Comparison of ENCODE assay signal across 20 mouse cellular contexts in genomic region chr2:6260661-6261060, GRCm38 (mm10). TPM values are rescaled to one million over a fixed set of nuclear protein-coding genes. Genes with fewer than 3 reads are reported as not detected.
DNase-seq lines count a peak whose midpoint lies in the region; ATAC-seq lines count a peak whose summit lies in the region.
"Had no signal": no experiment of that assay in that cellular context is flagged by ENCODE, and none has a peak within 500 bp of the region (broad histone marks: within the 10 kb centered on the region; RNA-seq: fewer than 3 reads in every experiment).

No protein-coding gene starts in this region.

- H3K9ac ChIP-seq in forebrain, embryonic 11.5 days (ENCODE audit: low read length), result no peak overlapping the region
- no peak overlapping the region for H3K9ac ChIP-seq in forebrain, embryonic 16.5 days (replicated peaks; ENCODE audit: low read depth, low read length)
- H3K9ac ChIP-seq in hindbrain, embryonic 16.5 days (ENCODE audit: low read depth, low read length), result no peak overlapping the region
- no peak overlapping the region for H3K9ac ChIP-seq in forebrain, embryonic 15.5 days (replicated peaks)
- H3K9ac ChIP-seq in midbrain, embryonic 13.5 days (replicated peaks), result no peak overlapping the region
- H3K9ac ChIP-seq: hindbrain, embryonic 15.5 days; stomach, embryonic 15.5 days had no signal

- DNase-seq in forebrain, embryonic 11.5 days (ENCODE audit: low spot score), result no peak
- DNase-seq in hindbrain, embryonic 10.5 days (ENCODE audit: low spot score), result no peak
- no peak for DNase-seq in lung, postnatal 10 days
- no peak for DNase-seq in T-cell, adult 2 months (ENCODE audit: low spot score)
- DNase-seq: cerebellum, postnatal 14 days; liver; thymus, adult 18-20 months had no signal

- peaks cover 2% of the 10 kb centered on the region; the same call in 1 of the 2 replicates for H3K4me1 ChIP-seq in forebrain, embryonic 11.5 days (replicated peaks; ENCODE audit: control insufficient read depth, insufficient read depth, low read length)
- peaks cover 18% of the 10 kb centered on the region for H3K4me1 ChIP-seq in forebrain, embryonic 16.5 days (replicated peaks; ENCODE audit: control insufficient read depth, insufficient read depth, low read length)
- peaks cover 22% of the 10 kb centered on the region for H3K4me1 ChIP-seq in hindbrain, embryonic 10.5 days (replicated peaks)
- peaks cover 8% of the 10 kb centered on the region for H3K4me1 ChIP-seq in hindbrain, embryonic 16.5 days (ENCODE audit: control insufficient read depth, insufficient read depth, low read depth, low read length)
- H3K4me1 ChIP-seq in forebrain, embryonic 15.5 days, result peaks cover 19% of the 10 kb centered on the region
- H3K4me1 ChIP-seq in midbrain, embryonic 13.5 days (replicated peaks), result peaks cover 16% of the 10 kb centered on the region

- 0 out of 2 replicates have a peak, but pooled peaks have one; percentile 37 for ATAC-seq in forebrain, embryonic 11.5 days (replicated peaks; ENCODE audit: low FRiP score)
- no peak for ATAC-seq in forebrain, embryonic 16.5 days
- ATAC-seq in hindbrain, embryonic 16.5 days, result no peak
- ATAC-seq in forebrain, embryonic 15.5 days (replicated peaks), result no peak
- peak; percentile 47; the same call in 1 of the 2 replicates for ATAC-seq in midbrain, embryonic 13.5 days
- ATAC-seq: activated CD4-positive, CD25-positive, alpha-beta regulatory T cell, adult 4 months; CD4-positive, CD25-positive, alpha-beta regulatory T cell, adult 4 months; intestine, postnatal 0 days; lung, postnatal 0 days; Patski had no signal

- H3K27ac ChIP-seq in forebrain, embryonic 11.5 days (ENCODE audit: low read depth, low read length), result no peak overlapping the region
- no peak overlapping the region; the same call in 1 of the 2 replicates for H3K27ac ChIP-seq in forebrain, embryonic 16.5 days (ENCODE audit: low read length)
- H3K27ac ChIP-seq in hindbrain, embryonic 10.5 days, result peak overlapping the region; percentile 82
- no peak overlapping the region for H3K27ac ChIP-seq in hindbrain, embryonic 16.5 days (ENCODE audit: low read depth, low read length)
- H3K27ac ChIP-seq in forebrain, embryonic 15.5 days (replicated peaks), result peak overlapping the region; percentile 78
- H3K27ac ChIP-seq in midbrain, embryonic 13.5 days, result peak overlapping the region; percentile 80
- H3K27ac ChIP-seq: kidney, postnatal 0 days; stomach, embryonic 15.5 days had no signal

- H3K36me3 ChIP-seq in forebrain, embryonic 11.5 days (ENCODE audit: control insufficient read depth, insufficient read depth, low read length), result no peaks in the 10 kb centered on the region
- H3K36me3 ChIP-seq in forebrain, embryonic 16.5 days (ENCODE audit: control insufficient read depth, insufficient read depth), result no peaks in the 10 kb centered on the region
- H3K36me3 ChIP-seq in hindbrain, embryonic 10.5 days, result no peaks in the 10 kb centered on the region
- no peaks in the 10 kb centered on the region for H3K36me3 ChIP-seq in hindbrain, embryonic 16.5 days (ENCODE audit: control insufficient read depth, insufficient read depth, low read length)
- no peaks in the 10 kb centered on the region for H3K36me3 ChIP-seq in forebrain, embryonic 15.5 days
- H3K36me3 ChIP-seq in midbrain, embryonic 13.5 days, result no peaks in the 10 kb centered on the region
- H3K36me3 ChIP-seq: heart, embryonic 10.5 days; hindbrain, embryonic 15.5 days; stomach, embryonic 15.5 days had no signal

- peaks cover 6% of the 10 kb centered on the region for H3K9me3 ChIP-seq in forebrain, embryonic 11.5 days (ENCODE audit: control insufficient read depth, low read length)
- peaks cover 5% of the 10 kb centered on the region for H3K9me3 ChIP-seq in forebrain, embryonic 16.5 days (ENCODE audit: control insufficient read depth, low read length)
- H3K9me3 ChIP-seq in hindbrain, embryonic 10.5 days, result peaks cover 10% of the 10 kb centered on the region
- H3K9me3 ChIP-seq in hindbrain, embryonic 16.5 days (ENCODE audit: control insufficient read depth, low read length), result no peaks in the 10 kb centered on the region
- peaks cover 4% of the 10 kb centered on the region; the same call in 1 of the 2 replicates for H3K9me3 ChIP-seq in forebrain, embryonic 15.5 days
- peaks cover 6% of the 10 kb centered on the region; the same call in 1 of the 2 replicates for H3K9me3 ChIP-seq in midbrain, embryonic 13.5 days
- H3K9me3 ChIP-seq: heart, embryonic 10.5 days; hindbrain, embryonic 15.5 days; stomach, embryonic 15.5 days had no signal

- no peak overlapping the region for H3K4me2 ChIP-seq in forebrain, embryonic 11.5 days (ENCODE audit: low read depth, low read length, severe bottlenecking)
- no peak overlapping the region for H3K4me2 ChIP-seq in forebrain, embryonic 16.5 days (ENCODE audit: low read length)
- H3K4me2 ChIP-seq in hindbrain, embryonic 16.5 days (ENCODE audit: low read length), result no peak overlapping the region
- H3K4me2 ChIP-seq in forebrain, embryonic 15.5 days (replicated peaks), result no peak overlapping the region
- no peak overlapping the region for H3K4me2 ChIP-seq in midbrain, embryonic 13.5 days (replicated peaks)
- H3K4me2 ChIP-seq: stomach, embryonic 15.5 days had no signal

- WGBS in forebrain, embryonic 11.5 days, result 60% methylated on average over 4 of the region's 4 CpGs
- 44% methylated on average over 4 of the region's 4 CpGs for WGBS in forebrain, embryonic 16.5 days
- WGBS in hindbrain, embryonic 10.5 days, result 59% methylated on average over 4 of the region's 4 CpGs
- WGBS in hindbrain, embryonic 16.5 days, result 46% methylated on average over 4 of the region's 4 CpGs
- WGBS in forebrain, embryonic 15.5 days, result 38% methylated on average over 4 of the region's 4 CpGs
- 40% methylated on average over 4 of the region's 4 CpGs for WGBS in midbrain, embryonic 13.5 days

- peaks cover 72% of the 10 kb centered on the region for H3K27me3 ChIP-seq in forebrain, embryonic 11.5 days (ENCODE audit: control insufficient read depth, insufficient read depth, low read length)
- H3K27me3 ChIP-seq in forebrain, embryonic 16.5 days (replicated peaks; ENCODE audit: control insufficient read depth, insufficient read depth, low read length), result peaks cover 10% of the 10 kb centered on the region; the same call in 1 of the 2 replicates
- H3K27me3 ChIP-seq in hindbrain, embryonic 10.5 days (ENCODE audit: insufficient read depth, poor library complexity, severe bottlenecking), result peaks cover 40% of the 10 kb centered on the region
- no peaks in the 10 kb centered on the region for H3K27me3 ChIP-seq in hindbrain, embryonic 16.5 days (replicated peaks; ENCODE audit: control insufficient read depth, insufficient read depth, low read length)
- H3K27me3 ChIP-seq in forebrain, embryonic 15.5 days, result peaks cover 9% of the 10 kb centered on the region
- H3K27me3 ChIP-seq in midbrain, embryonic 13.5 days, result peaks cover 28% of the 10 kb centered on the region
- H3K27me3 ChIP-seq: Patski; stomach, embryonic 15.5 days had no signal

- H3K4me3 ChIP-seq in forebrain, embryonic 11.5 days (ENCODE audit: low read depth, low read length), result no peak overlapping the region
- H3K4me3 ChIP-seq in forebrain, embryonic 16.5 days (replicated peaks; ENCODE audit: low read length), result no peak overlapping the region
- H3K4me3 ChIP-seq in hindbrain, embryonic 10.5 days, result no peak overlapping the region
- H3K4me3 ChIP-seq in hindbrain, embryonic 16.5 days (ENCODE audit: low read length), result no peak overlapping the region
- H3K4me3 ChIP-seq in forebrain, embryonic 15.5 days, result no peak overlapping the region
- H3K4me3 ChIP-seq in midbrain, embryonic 13.5 days (replicated peaks), result no peak overlapping the region
- H3K4me3 ChIP-seq: heart, embryonic 10.5 days; hindbrain, embryonic 15.5 days; stomach, embryonic 15.5 days had no signal

RNA-seq across cellular contexts. Expression of gene Echdc3, which starts 47.8 kb away (rescaled TPM):
- 2.3 and 2.9 TPM in 2 replicates for polyA plus RNA-seq in forebrain, embryonic 11.5 days (2014; fragmentation: Nextera tagmentation; extraction: Ambion mirVana)
- 0.51 and 0.82 TPM in 2 replicates for polyA plus RNA-seq in forebrain, embryonic 16.5 days (2015; fragmentation: Nextera tagmentation; extraction: Ambion mirVana)
- 2.4 and 2.6 TPM in 2 replicates for polyA plus RNA-seq in hindbrain, embryonic 10.5 days (2016; fragmentation: Nextera tagmentation; extraction: Ambion mirVana)
- 1.9 TPM in 2 replicates for polyA plus RNA-seq in hindbrain, embryonic 16.5 days (2015; fragmentation: Nextera tagmentation; extraction: Ambion mirVana)
- 0.65 and 1.1 TPM in 2 replicates for polyA plus RNA-seq in forebrain, embryonic 15.5 days (2015; fragmentation: Nextera tagmentation; extraction: Ambion mirVana)
- 1.9 and 2.3 TPM in 2 replicates for polyA plus RNA-seq in midbrain, embryonic 13.5 days (2015; fragmentation: Nextera tagmentation; extraction: Ambion mirVana)
- polyA plus RNA-seq: activated CD4-positive, CD25-positive, alpha-beta regulatory T cell, adult 4 months; CD4-positive, CD25-positive, alpha-beta regulatory T cell, adult 4 months had no signal

Comparison
In these comparisons a context has a peak if more than half of its experiments do, and no peak if none do; other contexts are left out.
1. ATAC-seq: peak in forebrain, embryonic 11.5 days (single experiment) and midbrain, embryonic 13.5 days (single experiment); none in forebrain, embryonic 16.5 days (single experiment), hindbrain, embryonic 16.5 days (single experiment) and forebrain, embryonic 15.5 days (single experiment).
2. H3K27ac ChIP-seq: peak in hindbrain, embryonic 10.5 days (single experiment), forebrain, embryonic 15.5 days (single experiment) and midbrain, embryonic 13.5 days (single experiment); none in forebrain, embryonic 11.5 days (single experiment), forebrain, embryonic 16.5 days (single experiment) and hindbrain, embryonic 16.5 days (single experiment).